Mouse (Mus musculus) thymus, adult 2 months (tissue): ENCODE results near the gene Med14. TPM values are rescaled to one million over a fixed set of nuclear protein-coding genes. Genes with fewer than 3 reads are reported as not detected.

Experiments
- DNase-seq: peaks from one replicate; pipeline ENCODE4 v3.0.0; 2021
- H3K27ac ChIP-seq: fragments of 200-500 bp; 2 replicates; pipeline ENCODE4 v1.5.1; 2012; ENCODE audit warnings: low read length, control low read depth; ENCODE audit not compliant: control insufficient read depth, insufficient read depth
- H3K27me3 ChIP-seq: fragments of 200-500 bp; 2 replicates; pipeline ENCODE4 v1.6.1; 2012; ENCODE audit warnings: mild to moderate bottlenecking, low read length, moderate library complexity, mixed read lengths; ENCODE audit not compliant: control insufficient read depth, insufficient read depth
- H3K36me3 ChIP-seq: fragments of 200-500 bp; 2 replicates; pipeline ENCODE4 v1.6.1; 2012; ENCODE audit warnings: mild to moderate bottlenecking, low read length, moderate library complexity; ENCODE audit not compliant: control insufficient read depth, insufficient read depth
- H3K4me1 ChIP-seq: fragments of 200-500 bp; replicated peaks from 2 replicates; pipeline ENCODE4 v1.6.1; 2012; ENCODE audit warnings: low read length; ENCODE audit not compliant: control insufficient read depth, insufficient read depth
- H3K4me3 ChIP-seq: fragments of 200-500 bp; 2 replicates; pipeline ENCODE4 v1.5.1; 2012; ENCODE audit warnings: mild to moderate bottlenecking, low read length, control low read depth, moderate library complexity; ENCODE audit not compliant: control insufficient read depth, insufficient read depth
- CTCF ChIP-seq: fragments of 200-500 bp; IDR thresholded peaks from 2 replicates; pipeline ENCODE4 v1.5.1; 2012; ENCODE audit warnings: mild to moderate bottlenecking, control low read depth, low read length, moderate library complexity, borderline replicate concordance; ENCODE audit not compliant: control insufficient read depth, poor library complexity, insufficient read depth; ENCODE audit errors: extremely low read depth
- POLR2A ChIP-seq: fragments of 200-500 bp; IDR thresholded peaks from 2 replicates; pipeline ENCODE4 v1.6.1; 2012; ENCODE audit warnings: mild to moderate bottlenecking, low read length, control low read depth, moderate library complexity; ENCODE audit not compliant: control insufficient read depth, poor library complexity, insufficient read depth; ENCODE audit errors: extremely low read depth
- WGBS: fragments of 180-500 bp; shearing (Covaris S2); methylation state at CpG from one replicate; pipeline ENCODE4 v1.1.7; 2018; 5-methylcytosine and 5-hydroxymethylcytosine counted together
- polyA plus RNA-seq: library from polyadenylated mRNA; depleted of rRNA; stranded (reverse); fragments of >200 nt; gene quantifications from 2 replicates; pipeline ENCODE4 v1.2.3, GENCODE M21; 2012

Gene Med14
- polyA plus RNA-seq, 1 experiment = 64.7 TPM

GRCm38 (mm10) chrX:12768571-12768970, 6.7 kb upstream of the Med14 start:
- no peak for TF ChIP-seq CTCF
- no peak for TF ChIP-seq POLR2A
- no peak for DNase-seq
- H3K27me3 ChIP-seq = no peaks in the 10 kb centered on the region
- peaks cover 6% of the 10 kb centered on the region for H3K4me1 ChIP-seq
- H3K27ac ChIP-seq = no peak overlapping the region
- H3K4me3 ChIP-seq = no peak overlapping the region
- WGBS = 92% methylated on average over 3 of the region's 3 CpGs
- no peaks in the 10 kb centered on the region for H3K36me3 ChIP-seq

GRCm38 (mm10) chrX:12766846-12767564, 5.1 kb upstream of the Med14 start:
- TF ChIP-seq POLR2A (no peak), CTCF (no peak)
- Histone ChIP-seq H3K27me3 (no peaks in the 10 kb centered on the region), H3K4me3 (no peak overlapping the region), H3K4me1 (peaks cover 6% of the 10 kb centered on the region), H3K36me3 (no peaks in the 10 kb centered on the region), H3K27ac (peak overlapping the region; percentile 88)
- 17% methylated on average over 4 of the region's 4 CpGs for whole genome bisulfite sequencing
- DNase-seq = no peak

GRCm38 (mm10) chrX:12763127-12763834, 1.4 kb upstream of the Med14 start:
- H3K36me3 ChIP-seq = no peaks in the 10 kb centered on the region
- peaks cover 6% of the 10 kb centered on the region for H3K4me1 ChIP-seq
- no peaks in the 10 kb centered on the region for H3K27me3 ChIP-seq
- no peak for DNase-seq
- TF ChIP-seq CTCF (no peak), POLR2A (no peak)
- H3K4me3 ChIP-seq = no peak overlapping the region
- 33% methylated on average over 3 of the region's 3 CpGs for WGBS
- H3K27ac ChIP-seq = no peak overlapping the region

GRCm38 (mm10) chrX:12762334-12763126, 657 bp upstream of the Med14 start:
- WGBS = 1% methylated on average over 32 of the region's 32 CpGs
- Histone ChIP-seq H3K27ac (peak overlapping the region; percentile 92), H3K4me3 (peak overlapping the region; percentile 82), H3K36me3 (no peaks in the 10 kb centered on the region), H3K27me3 (no peaks in the 10 kb centered on the region), H3K4me1 (peaks cover 6% of the 10 kb centered on the region)
- no peak for TF ChIP-seq CTCF
- no peak for TF ChIP-seq POLR2A
- no peak for DNase-seq

GRCm38 (mm10) chrX:12761259-12761625, 631 bp downstream of the Med14 start:
- TF ChIP-seq CTCF (no peak), POLR2A (no peak)
- H3K27ac ChIP-seq = peak overlapping the region; percentile 70
- H3K27me3 ChIP-seq = no peaks in the 10 kb centered on the region
- H3K36me3 ChIP-seq = no peaks in the 10 kb centered on the region
- DNase-seq = no peak
- 0% methylated on average over 25 of the region's 25 CpGs for WGBS
- H3K4me3 ChIP-seq = peak overlapping the region; percentile 82
- H3K4me1 ChIP-seq = peaks cover 3% of the 10 kb centered on the region; the same call in 1 of the 2 replicates

- no peak for TF ChIP-seq CTCF
- no peak for TF ChIP-seq POLR2A
- Histone ChIP-seq H3K4me3 (no peak overlapping the region), H3K27me3 (no peaks in the 10 kb centered on the region), H3K36me3 (no peaks in the 10 kb centered on the region), H3K4me1 (peaks cover 3% of the 10 kb centered on the region; the same call in 1 of the 2 replicates), H3K27ac (no peak overlapping the region)
- no peak for DNase-seq
- WGBS = 2% methylated on average over 8 of the region's 8 CpGs
Measured at GRCm38 (mm10) chrX:12760501-12760900, 1.4 kb downstream of the Med14 start.
